Mouse (Mus musculus) gonadal fat pad, adult 2 months (tissue): ENCODE measurements at regions not wholly inside any gene's neighbourhood (a gene's known extent, or its start where the extent isn't known, plus 50 kb on each side); places are given as distances from the start of the nearest gene placed in this dataset.

Experiments
- DNase-seq: peaks from one replicate; pipeline ENCODE4 v3.0.0-alpha.2; 2012; ENCODE audit warnings: low read depth

GRCm38 (mm10) chr12:25609045-25609444, 512.1 kb upstream of the Id2 start:
- DNase-seq: no peak

GRCm38 (mm10) chr12:25605396-25605795, 508.5 kb upstream of the Id2 start:
- DNase-seq: no peak

GRCm38 (mm10) chr12:25590262-25590661, 493.3 kb upstream of the Id2 start:
- DNase-seq: no peak

GRCm38 (mm10) chr12:25585746-25586145, 488.8 kb upstream of the Id2 start:
- no peak for DNase-seq

- no peak for DNase-seq
Observed at GRCm38 (mm10) chr12:25579407-25579806, 482.5 kb upstream of the Id2 start.

- DNase-seq: no peak
Observed at GRCm38 (mm10) chr12:25565131-25565530, 468.2 kb upstream of the Id2 start.

- no peak for DNase-seq
Observed at GRCm38 (mm10) chr12:25559601-25560000, 462.7 kb upstream of the Id2 start.

- DNase-seq: no peak
Observed at GRCm38 (mm10) chr12:25553656-25554055, 456.7 kb upstream of the Id2 start.

- DNase-seq: peak; percentile 22
Observed at GRCm38 (mm10) chr12:25549735-25550134, 452.8 kb upstream of the Id2 start.

- no peak for DNase-seq
Observed at GRCm38 (mm10) chr12:25544253-25544652, 447.3 kb upstream of the Id2 start.

GRCm38 (mm10) chr12:25534620-25534950, 437.6 kb upstream of the Id2 start:
- DNase-seq: no peak

GRCm38 (mm10) chr12:25533709-25534619, 437.0 kb upstream of the Id2 start:
- no peak for DNase-seq

- DNase-seq: no peak
Observed at GRCm38 (mm10) chr12:25530483-25530882, 433.5 kb upstream of the Id2 start.

GRCm38 (mm10) chr12:25529537-25529936, 432.6 kb upstream of the Id2 start:
- DNase-seq: no peak

GRCm38 (mm10) chr12:25526639-25527038, 429.7 kb upstream of the Id2 start:
- no peak for DNase-seq

GRCm38 (mm10) chr12:25516738-25517137, 419.8 kb upstream of the Id2 start:
- DNase-seq: no peak

GRCm38 (mm10) chr12:25513679-25514078, 416.7 kb upstream of the Id2 start:
- no peak for DNase-seq

- no peak for DNase-seq
Observed at GRCm38 (mm10) chr12:25509666-25510065, 412.7 kb upstream of the Id2 start.

GRCm38 (mm10) chr12:25493233-25493632, 396.3 kb upstream of the Id2 start:
- no peak for DNase-seq

GRCm38 (mm10) chr12:25492483-25493190, 395.7 kb upstream of the Id2 start:
- DNase-seq: no peak

GRCm38 (mm10) chr12:25475180-25475758, 378.3 kb upstream of the Id2 start:
- no peak for DNase-seq

GRCm38 (mm10) chr12:25469181-25469580, 372.2 kb upstream of the Id2 start:
- no peak for DNase-seq

- no peak for DNase-seq
Observed at GRCm38 (mm10) chr12:25467789-25468188, 370.8 kb upstream of the Id2 start.
